Mouse (Mus musculus) heart, adult 2 months (tissue): ENCODE results near the gene Ppp2r5d. TPM values are rescaled to one million over a fixed set of nuclear protein-coding genes. Genes with fewer than 3 reads are reported as not detected.
A peak's percentile ranks its signal among the peaks of the same experiment; 100 is the strongest.

Experiments
- DNase-seq, 2 experiments: peaks; one replicate each; pipeline ENCODE4 v3.0.0; 2021
- H3K27ac ChIP-seq: fragments of 200-600 bp; 2 replicates; pipeline ENCODE4 v1.8.1; 2022
- H3K27me3 ChIP-seq: fragments of 200-500 bp; 2 replicates; pipeline ENCODE4 v1.6.1; 2012; ENCODE audit warnings: mild to moderate bottlenecking, low read length, inconsistent platforms, mixed read lengths; ENCODE audit not compliant: control insufficient read depth, insufficient read depth
- H3K36me3 ChIP-seq: fragments of 200-500 bp; 2 replicates; pipeline ENCODE4 v1.6.1; 2012; ENCODE audit warnings: low read length, inconsistent platforms; ENCODE audit not compliant: control insufficient read depth, insufficient read depth
- H3K4me1 ChIP-seq: fragments of 200-500 bp; 2 replicates; pipeline ENCODE4 v1.6.1; 2011; ENCODE audit warnings: low read length; ENCODE audit not compliant: control insufficient read depth, insufficient read depth
- H3K4me3 ChIP-seq: fragments of 200-600 bp; 2 replicates; pipeline ENCODE4 v1.8.1; 2022
- H3K79me2 ChIP-seq: fragments of 200-500 bp; replicated peaks from 2 replicates; pipeline ENCODE4 v1.6.1; 2012; ENCODE audit warnings: mild to moderate bottlenecking, inconsistent platforms, low read length, moderate library complexity, mixed read lengths; ENCODE audit not compliant: control insufficient read depth, insufficient read depth
- H3K9ac ChIP-seq: fragments of 200-500 bp; 2 replicates; pipeline ENCODE4 v1.6.1; 2012; ENCODE audit warnings: low read depth, mild to moderate bottlenecking, control low read depth, inconsistent platforms, low read length, mixed read lengths
- CTCF ChIP-seq: fragments of 200-600 bp; IDR thresholded peaks from 2 replicates; pipeline ENCODE4 v1.8.1; 2022; ENCODE audit warnings: antibody characterized with exemption, mild to moderate bottlenecking, moderate library complexity
- EP300 ChIP-seq: fragments of 200-500 bp; IDR thresholded peaks from 2 replicates; pipeline ENCODE4 v1.6.1; 2011; ENCODE audit warnings: low read depth, low read length, control low read depth; ENCODE audit not compliant: insufficient read depth
- POLR2A ChIP-seq: fragments of 200-500 bp; IDR thresholded peaks from 2 replicates; pipeline ENCODE4 v1.6.1; 2011; ENCODE audit warnings: mild to moderate bottlenecking, low read depth, low read length, control low read depth; ENCODE audit not compliant: insufficient read depth
- WGBS: fragments of 180-500 bp; shearing (Covaris S2); methylation state at CpG from one replicate; pipeline ENCODE4 v1.1.7; 2018; 5-methylcytosine and 5-hydroxymethylcytosine counted together
- intact Hi-C: fragments of 180-260 bp; cut with DNase I; formaldehyde crosslinking; loops from one replicate; pipeline ENCODE4 v1.15.1; 2025
- long read RNA-seq: library from polyadenylated mRNA; stranded (forward); transcript quantifications from one replicate; pipeline ENCODE4 v2.0.0, GENCODE M21; 2021
- polyA plus RNA-seq: library from polyadenylated mRNA; depleted of rRNA; stranded (reverse); fragments of >200 nt; gene quantifications from 2 replicates; pipeline ENCODE4 v1.2.3, GENCODE M21; 2012; rRNA removed
- total RNA-seq, 2 experiments: library from RNA; stranded (reverse); gene quantifications; 2 replicates each; pipeline ENCODE4 v1.2.3; 2021

Gene Ppp2r5d
- total RNA-seq (10 to 100 TPM; 28.1 to 32.0 TPM), polyA plus RNA-seq (30.8 and 40.6 TPM in 2 replicates)
- long read RNA-seq, transcript Ppp2r5d-201 (15 exons, 2,926 nt), result major isoform, 17 of 26 reads
- long read RNA-seq, partial matches to known transcripts, result 5 of 26 reads
- long read RNA-seq, other reads (novel, unspliced or antisense), result 2 of 26 reads

DNA sequence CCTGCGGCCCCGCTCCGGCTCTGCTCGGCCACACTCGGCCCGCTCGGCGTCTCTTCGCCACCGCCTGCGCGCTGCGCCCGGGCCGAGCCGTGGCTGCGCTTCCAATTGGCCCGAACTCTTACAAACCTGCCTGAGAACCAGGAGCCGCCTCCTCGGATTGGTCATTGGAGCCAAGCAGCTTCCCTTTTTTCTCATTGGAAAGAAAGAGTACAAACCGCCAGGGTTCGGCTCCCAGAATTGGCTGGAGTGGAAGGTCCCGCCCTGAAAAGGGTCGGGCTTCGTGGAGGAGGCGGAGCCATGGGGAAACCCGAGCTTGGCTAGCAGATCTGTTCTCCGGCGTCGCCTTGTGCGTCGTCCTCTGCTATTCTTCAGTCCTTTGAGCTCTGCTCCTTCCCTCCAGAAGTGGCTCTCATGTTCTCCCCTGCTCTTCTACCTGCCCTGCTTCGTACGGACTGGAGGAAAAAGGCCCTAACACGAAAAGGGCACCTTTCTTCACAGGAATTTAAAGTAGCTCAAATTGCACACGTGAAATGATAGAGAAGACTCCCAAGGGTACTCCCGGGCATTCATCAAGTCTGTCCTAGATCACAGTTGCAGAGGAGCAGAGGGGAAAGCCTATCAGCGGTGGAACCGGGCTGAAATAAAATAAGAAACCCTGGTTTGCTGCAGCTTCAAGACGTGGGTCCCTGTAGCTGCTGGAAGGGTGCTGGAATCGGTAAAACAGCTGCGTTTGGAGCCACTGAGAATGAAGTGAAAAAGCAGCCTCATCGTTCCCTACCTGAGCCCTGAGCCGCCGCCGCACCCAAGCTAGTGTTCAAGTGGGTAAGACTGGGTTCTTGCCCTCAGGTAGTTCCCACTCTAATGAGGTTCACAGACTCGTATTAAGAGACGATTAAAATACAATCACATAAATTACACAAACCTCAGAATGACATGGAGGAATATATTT is at the start of gene Ppp2r5d:
TSS of gene Ppp2r5d (minus strand) at position 225 of the 949 bp plus-strand sequence.
- H3K9ac ChIP-seq, result peak within 1 kb of the TSS; percentile 90
- peak within 1 kb of the TSS; percentile 88 for H3K27ac ChIP-seq
- peak; percentile 97 to 98 for DNase-seq
- 0 out of 2 replicates have a peak, but pooled peaks cover 3% of the 10 kb centered on the region for H3K79me2 ChIP-seq
- TF ChIP-seq POLR2A, result peak; percentile 94
- no peak for TF ChIP-seq EP300
- TF ChIP-seq CTCF, result peak; percentile 31
- no peaks in the 10 kb centered on the region for H3K27me3 ChIP-seq
- H3K36me3 ChIP-seq, result no peaks in the 10 kb centered on the region
- peaks cover 11% of the 10 kb centered on the region for H3K4me1 ChIP-seq
- peak within 1 kb of the TSS; percentile 78 for H3K4me3 ChIP-seq
- WGBS, result 1% methylated on average over 48 of the region's 48 CpGs
- intact Hi-C loops, result loop anchor here (10.0 kb wide), 1 partner anchor 380 kb away; the partner anchor contains the start of gene Abcc10

DNA sequence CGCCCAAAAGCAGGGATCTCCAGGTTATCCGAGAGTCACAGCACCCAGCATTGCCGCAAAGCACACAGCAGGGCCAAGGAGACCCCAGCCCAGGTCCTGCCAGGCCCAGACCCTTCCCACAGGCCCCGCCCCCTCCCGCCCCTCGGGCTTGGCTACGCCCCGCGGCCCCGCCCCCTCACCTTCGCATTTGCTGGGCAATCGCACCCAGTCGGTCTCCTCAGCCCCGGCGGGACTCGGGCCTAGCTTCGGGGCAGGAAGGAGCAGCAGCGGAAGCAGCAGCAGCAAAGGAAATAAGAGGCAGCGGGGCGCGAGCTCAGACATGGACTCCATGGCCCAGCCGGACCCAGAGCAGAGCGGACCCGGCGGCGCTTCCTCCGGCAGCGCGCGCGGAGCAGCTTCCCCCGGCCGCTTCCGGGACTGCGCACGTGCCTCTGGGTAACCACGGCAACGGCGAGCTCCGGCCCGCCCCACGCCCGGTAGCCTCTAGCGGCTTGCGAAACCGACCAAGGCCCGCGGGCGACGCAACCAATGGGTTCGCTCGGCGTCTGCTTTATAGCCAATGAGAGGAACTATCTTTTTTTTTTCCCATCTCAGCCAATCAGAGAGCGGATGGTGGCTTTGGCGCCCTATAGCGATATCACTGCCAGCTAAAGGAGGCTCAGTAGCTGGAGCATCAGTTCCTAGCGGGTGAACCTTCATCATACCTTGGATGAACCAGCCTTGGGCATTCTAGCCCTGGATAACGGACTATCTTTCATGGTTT is 47.1 kb upstream of the Ppp2r5d start, which contains the start of gene Cnpy3:
TSS of gene Cnpy3 (minus strand) at position 421 of the 763 bp plus-strand sequence.
- Histone ChIP-seq H3K27me3 (no peaks in the 10 kb centered on the region), H3K27ac (peak within 1 kb of the TSS; percentile 84), H3K36me3 (no peaks in the 10 kb centered on the region), H3K9ac (peak within 1 kb of the TSS; percentile 79), H3K79me2 (no peaks in the 10 kb centered on the region; the same call in 1 of the 2 replicates), H3K4me3 (peak within 1 kb of the TSS; percentile 88), H3K4me1 (peaks cover 4% of the 10 kb centered on the region)
- no peak for TF ChIP-seq CTCF
- peak; percentile 61 for TF ChIP-seq POLR2A
- TF ChIP-seq EP300, result no peak
- under 1% methylated on average over 58 of the region's 58 CpGs for WGBS
- intact Hi-C loops, result loop anchor here (1.0 to 5.0 kb wide), 2 partner anchors 20 to 40 kb away; partner anchors contain the start of genes 2310039H08Rik and Pex6
- DNase-seq, result peak; percentile 94 to 98

DNA sequence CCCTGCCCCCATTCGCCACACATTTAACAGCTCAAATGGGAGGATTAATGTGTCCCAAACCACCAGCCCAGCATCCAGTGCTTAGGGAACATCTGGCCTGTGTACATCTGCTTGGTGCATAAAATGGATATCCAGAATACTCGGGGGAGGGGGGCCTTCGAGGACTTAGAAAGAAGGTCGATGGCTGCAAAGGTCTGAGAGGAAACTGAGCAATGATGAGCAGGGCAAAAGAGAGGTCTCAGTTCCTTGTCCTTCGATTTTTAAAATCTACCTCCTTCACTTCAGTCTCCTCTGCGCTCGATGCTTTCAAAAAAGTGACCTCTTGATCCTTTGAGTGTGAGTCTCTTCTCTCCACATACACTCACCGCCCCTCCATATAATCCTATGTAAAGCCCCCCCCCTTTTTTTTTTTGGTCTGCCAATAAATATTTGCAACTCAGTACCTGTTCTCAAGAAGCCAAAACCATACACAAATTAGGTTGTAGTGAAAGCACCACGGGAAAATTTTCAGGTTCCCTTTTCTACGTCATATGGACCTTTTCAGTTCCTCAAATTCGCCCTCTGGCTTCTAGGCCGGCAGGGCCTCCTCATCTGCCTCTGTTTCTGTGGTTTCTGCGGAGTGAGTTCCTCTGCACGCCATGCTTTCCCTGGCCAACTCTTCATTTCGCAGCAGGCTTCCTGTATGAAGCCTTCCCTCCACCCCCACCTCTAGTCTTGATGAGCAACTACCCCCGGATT is 46.3 kb upstream of the Ppp2r5d start:
- H3K4me3 ChIP-seq, result peak overlapping the region; percentile 88
- TF ChIP-seq EP300 (0 out of 2 replicates have a peak, but pooled peaks have one; percentile 14), POLR2A (no peak)
- 23% methylated on average over 16 of the region's 16 CpGs for WGBS
- peaks cover 4% of the 10 kb centered on the region for H3K4me1 ChIP-seq
- H3K79me2 ChIP-seq, result no peaks in the 10 kb centered on the region; the same call in 1 of the 2 replicates
- no peak for DNase-seq
- H3K36me3 ChIP-seq, result no peaks in the 10 kb centered on the region
- intact Hi-C loops, result loop anchor here (5.0 kb wide), 1 partner anchor 39 kb away; the partner anchor contains the start of gene Pex6
- H3K27me3 ChIP-seq, result no peaks in the 10 kb centered on the region
- peak overlapping the region; percentile 84 for H3K27ac ChIP-seq
- peak overlapping the region; percentile 79 for H3K9ac ChIP-seq

DNA sequence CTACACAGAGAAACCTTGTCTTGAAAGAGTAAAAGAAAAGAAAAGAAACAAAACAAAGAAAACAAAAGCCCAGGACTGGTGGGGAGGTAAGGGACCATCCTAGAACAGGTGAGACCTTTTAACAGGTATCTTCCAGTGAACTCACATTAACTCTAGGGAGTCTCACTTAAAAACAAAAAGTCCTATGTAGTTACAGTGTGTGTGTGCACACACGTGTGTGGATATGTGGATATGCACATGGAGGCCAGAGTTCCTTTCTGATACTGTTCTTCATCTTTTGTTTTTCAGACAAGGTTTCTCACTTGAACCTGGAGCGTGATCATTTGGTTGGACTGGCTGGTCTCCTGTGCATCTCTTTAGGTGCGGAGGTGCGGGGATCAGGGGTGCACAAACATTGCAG is 45.7 kb upstream of the Ppp2r5d start:
- Histone ChIP-seq H3K4me3 (no peak overlapping the region), H3K4me1 (peaks cover 4% of the 10 kb centered on the region), H3K36me3 (no peaks in the 10 kb centered on the region), H3K9ac (no peak overlapping the region), H3K27me3 (no peaks in the 10 kb centered on the region), H3K79me2 (no peaks in the 10 kb centered on the region; the same call in 1 of the 2 replicates), H3K27ac (no peak overlapping the region; the same call in none of the 2 replicates)
- intact Hi-C loops, result loop anchor here (5.0 kb wide), 1 partner anchor 38 kb away; the partner anchor contains the start of gene Pex6
- TF ChIP-seq CTCF, result no peak
- no peak for TF ChIP-seq POLR2A
- no peak for TF ChIP-seq EP300
- 90% methylated on average over 4 of the region's 4 CpGs for WGBS
- no peak for DNase-seq

DNA sequence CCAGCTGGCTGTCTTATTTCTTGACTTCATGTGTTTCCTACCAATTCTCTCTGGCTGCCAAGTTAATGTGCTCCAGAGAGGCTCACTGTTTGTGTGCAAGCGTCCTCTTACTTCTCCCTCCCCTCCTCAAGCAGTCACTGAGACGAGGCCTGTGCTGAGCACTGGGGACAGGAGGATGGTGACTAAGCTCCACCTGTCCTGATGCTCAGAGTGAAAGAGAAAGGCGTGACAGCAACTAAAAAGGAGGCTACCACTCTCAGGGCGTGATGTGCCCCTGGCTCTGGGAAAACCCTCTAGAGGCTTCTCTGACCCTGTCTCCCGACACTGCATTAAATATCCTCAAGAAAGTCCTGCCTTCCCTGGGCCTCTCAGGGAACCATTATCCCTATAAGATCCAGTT is 44.4 kb upstream of the Ppp2r5d start:
- no peak overlapping the region for H3K9ac ChIP-seq

More for the DNA sequence above, 44.4 kb upstream of the Ppp2r5d start:
- Histone ChIP-seq H3K27ac (no peak overlapping the region), H3K4me1 (peaks cover 4% of the 10 kb centered on the region), H3K79me2 (no peaks in the 10 kb centered on the region; the same call in 1 of the 2 replicates), H3K27me3 (no peaks in the 10 kb centered on the region), H3K4me3 (no peak overlapping the region), H3K36me3 (no peaks in the 10 kb centered on the region)
- 94% methylated on average over 5 of the region's 5 CpGs for whole genome bisulfite sequencing
- TF ChIP-seq EP300, result no peak
- no peak for TF ChIP-seq CTCF
- TF ChIP-seq POLR2A, result no peak
- intact Hi-C loops, result no loop called here
- DNase-seq, result no peak
